In genomic region chr8:107181122-107181521, GRCm38 (mm10) we compare ENCODE assay signal across 16 mouse cellular contexts. TPM values are rescaled to one million over a fixed set of nuclear protein-coding genes. Genes with fewer than 3 reads are reported as not detected.
DNase-seq lines count a peak whose midpoint lies in the region; TF ChIP-seq lines count a peak whose summit lies in the region.
"Had no signal": no experiment of that assay in that cellular context is flagged by ENCODE, and none has a peak within 500 bp of the region (broad histone marks: within the 10 kb centered on the region; RNA-seq: fewer than 3 reads in every experiment).

No protein-coding gene starts in this region.

- no peaks in the 10 kb centered on the region; the same call in 1 of the 2 replicates for H3K79me2 ChIP-seq in CH12.LX (replicated peaks; ENCODE audit: control insufficient read depth, extremely low read depth, insufficient read depth, poor library complexity, severe bottlenecking)

- H3K4me1 ChIP-seq in CH12.LX (ENCODE audit: control insufficient read depth in 1 of 2, insufficient read depth in 2 of 2): peaks cover 0 to 20% of the 10 kb centered on the region in 2 experiments; a peak in 1 of 4 replicates

- H3K4me3 ChIP-seq in gastrocnemius, adult 2 months: no peak overlapping the region
- H3K4me3 ChIP-seq in CH12.LX (replicated peaks in 1 of 3; ENCODE audit: low read depth in 2 of 3, low read length in 2 of 3, poor library complexity in 1 of 3): no peak overlapping the region

- TF ChIP-seq EP300 in CH12.LX (IDR thresholded peaks at IDR 0.05; ENCODE audit: low read length): peak; percentile 75

- peak overlapping the region; percentile 70; the same call in 1 of the 2 replicates for H3K27ac ChIP-seq in gastrocnemius, adult 2 months
- peak overlapping the region; percentile 6; the same call in 1 of the 2 replicates for H3K27ac ChIP-seq in CH12.LX (ENCODE audit: insufficient read depth, low read depth)

- intact Hi-C loops in gastrocnemius, adult 2 months (cut with DNase I): no loop called here
- intact Hi-C loops in gastrocnemius, postnatal 36 days (cut with DNase I): no loop called here

- no peak for TF ChIP-seq CTCF in gastrocnemius, adult 2 months (IDR thresholded peaks at IDR 0.05)
- TF ChIP-seq CTCF in CH12.LX (conservative IDR thresholded peaks at IDR 0.05 in 1 of 2, IDR thresholded peaks at IDR 0.05 in 1 of 2; ENCODE audit: low read depth in 2 of 2, low read length in 2 of 2): no peak

- in situ Hi-C loops in CH12.LX (cut with MboI; ENCODE audit: low pct_ligation_motif_present, low pct_unique_long_range_greater_than_20kb, low sequenced_read_pairs): no loop called here

- peaks cover 12% of the 10 kb centered on the region for H3K9me3 ChIP-seq in CH12.LX (replicated peaks; ENCODE audit: low read length)
- H3K9me3 ChIP-seq: G1E had no signal

- no peaks in the 10 kb centered on the region for H3K27me3 ChIP-seq in CH12.LX (replicated peaks)
- H3K27me3 ChIP-seq: Patski had no signal

- no peak overlapping the region for H3K4me2 ChIP-seq in CH12.LX (ENCODE audit: insufficient read depth, low read depth, poor library complexity, severe bottlenecking)

- no peak overlapping the region for H3K9ac ChIP-seq in CH12.LX (ENCODE audit: insufficient read depth, low read depth)

- no peak for TF ChIP-seq RAD21 in CH12.LX (IDR thresholded peaks at IDR 0.05; ENCODE audit: low read depth, low read length)

- H3K36me3 ChIP-seq in CH12.LX (replicated peaks in 1 of 2; ENCODE audit: control insufficient read depth in 1 of 2, insufficient read depth in 1 of 2, low read length in 1 of 2): peaks cover 61 to 93% of the 10 kb centered on the region in 2 experiments

- DNase-seq in gastrocnemius, adult 2 months: no peak
- no peak for DNase-seq in gastrocnemius, postnatal 36 days
- DNase-seq in CH12.LX (ENCODE audit: extremely low read depth): peak; percentile 45
- no peak for DNase-seq in cerebellum, postnatal 36 days
- DNase-seq: adrenal gland, adult 2 months; adrenal gland, adult 8-10 months; adrenal gland, postnatal 10 days; adrenal gland, postnatal 14 days; adrenal gland, postnatal 25 days; B cell, adult 2 months; cerebellum, adult 11 months; cerebellum, adult 11-12 months; cerebellum, adult 18-20 months; cerebellum, adult 2 months had no signal

- 0 out of 2 replicates have a peak, but pooled peaks have one; percentile 25 for TF ChIP-seq POLR2A in CH12.LX (IDR thresholded peaks at IDR 0.05; ENCODE audit: low read depth, low read length)

- dilution Hi-C loops in CH12.LX (cut with MboI; ENCODE audit: extremely low pct_ligation_motif_present, extremely low pct_unique_long_range_greater_than_20kb, low sequenced_read_pairs): no loop called here

TF ChIP-seq in CH12.LX, 34 proteins besides CTCF, POLR2A, EP300 and RAD21:
- TF ChIP-seq ETS1 (conservative IDR thresholded peaks at IDR 0.05; ENCODE audit: low read depth, low read length) (peak; percentile 57), IRF4 (IDR thresholded peaks at IDR 0.05; ENCODE audit: low read depth, low read length) (peak; percentile 65), JUN (IDR thresholded peaks at IDR 0.05; ENCODE audit: insufficient read depth, low read depth, low read length) (peak; percentile 87), USF2 (conservative IDR thresholded peaks at IDR 0.05; ENCODE audit: low read depth, low read length) (no peak), SMC3 (IDR thresholded peaks at IDR 0.05; ENCODE audit: low read depth, low read length) (no peak), JUND (conservative IDR thresholded peaks at IDR 0.05; ENCODE audit: low read depth, low read length) (peak; percentile 70), MAFK (IDR thresholded peaks at IDR 0.05; ENCODE audit: insufficient replicate concordance, low read length) (peak; percentile 83; the same call in 1 of the 2 replicates), MEF2A (IDR thresholded peaks at IDR 0.05; ENCODE audit: borderline replicate concordance, low read depth, low read length) (peak; percentile 77; the same call in 1 of the 2 replicates), CHD2 (IDR thresholded peaks at IDR 0.05; ENCODE audit: low read length) (peak; percentile 31; the same call in 1 of the 2 replicates)

RNA-seq across cellular contexts. Expression of gene Cyb5b, which starts 30.7 kb away (rescaled TPM):
- 10 to 100 TPM; 33.2 to 36.3 TPM for total RNA-seq in gastrocnemius, adult 2 months (2021)
- total RNA-seq in gastrocnemius, postnatal 36 days (2021): 10 to 100 TPM; 29.6 to 30.8 TPM
- total RNA-seq in CH12.LX (2012; rRNA removed) (74.0 and 90.8 TPM in 2 replicates), CH12.LX (2014; rRNA removed) (146 and 156 TPM in 2 replicates)
- 107 and 108 TPM in 2 replicates for polyA plus RNA-seq in CH12.LX (2012; ENCODE audit: insufficient read length, low read depth)
